Mouse (Mus musculus) CH12F3 (cell line): ENCODE data around the gene Ccdc85c.

Experiments used
- in situ Hi-C: fragments of 300-500 bp; cut with MboI; formaldehyde crosslinking; loops from 2 replicates; pipeline ENCODE4 v1.14.3; 2020; ENCODE audit warnings: low sequenced_read_pairs

Ccdc85c gene

GRCm38 (mm10) chr12:108270240-108270919, 4.8 kb downstream of the Ccdc85c start:
- in situ Hi-C loops: no loop called here

GRCm38 (mm10) chr12:108269699-108270098, 5.5 kb downstream of the Ccdc85c start:
- in situ Hi-C loops: no loop called here

- in situ Hi-C loops: no loop called here
These were observed 6.3 kb downstream of the Ccdc85c start for GRCm38 (mm10) chr12:108268970-108269369.

GRCm38 (mm10) chr12:108267653-108268052, 7.6 kb downstream of the Ccdc85c start:
- in situ Hi-C loops: no loop called here

GRCm38 (mm10) chr12:108265831-108266619, 9.2 kb downstream of the Ccdc85c start:
- in situ Hi-C loops: no loop called here

GRCm38 (mm10) chr12:108264918-108265317, 10.3 kb downstream of the Ccdc85c start:
- in situ Hi-C loops: no loop called here

GRCm38 (mm10) chr12:108260950-108261349, 14.3 kb downstream of the Ccdc85c start:
- in situ Hi-C loops: no loop called here

GRCm38 (mm10) chr12:108259322-108260049, 15.7 kb downstream of the Ccdc85c start:
- in situ Hi-C loops: no loop called here

GRCm38 (mm10) chr12:108256734-108257133, 18.5 kb downstream of the Ccdc85c start:
- in situ Hi-C loops: no loop called here

GRCm38 (mm10) chr12:108255960-108256359, 19.3 kb downstream of the Ccdc85c start:
- in situ Hi-C loops: no loop called here

- in situ Hi-C loops: no loop called here
These were observed 19.7 kb downstream of the Ccdc85c start for GRCm38 (mm10) chr12:108255511-108255919.

- in situ Hi-C loops: no loop called here
These were observed 22.2 kb downstream of the Ccdc85c start for GRCm38 (mm10) chr12:108253042-108253441.

GRCm38 (mm10) chr12:108251825-108252542, 23.2 kb downstream of the Ccdc85c start:
- in situ Hi-C loops: no loop called here

- in situ Hi-C loops: no loop called here
These were observed 24.0 kb downstream of the Ccdc85c start for GRCm38 (mm10) chr12:108251034-108251792.

GRCm38 (mm10) chr12:108249522-108249921, 25.7 kb downstream of the Ccdc85c start:
- in situ Hi-C loops: no loop called here

- in situ Hi-C loops: no loop called here
These were observed 26.2 kb downstream of the Ccdc85c start for GRCm38 (mm10) chr12:108249019-108249418.

- in situ Hi-C loops: no loop called here
These were observed 28.3 kb downstream of the Ccdc85c start for GRCm38 (mm10) chr12:108246759-108247500.

GRCm38 (mm10) chr12:108245579-108245978, 29.6 kb downstream of the Ccdc85c start:
- in situ Hi-C loops: no loop called here

GRCm38 (mm10) chr12:108244778-108245177, 30.4 kb downstream of the Ccdc85c start:
- in situ Hi-C loops: no loop called here
